Mouse (Mus musculus): ENCODE data around the gene Inhba.

Gene Inhba

DNA sequence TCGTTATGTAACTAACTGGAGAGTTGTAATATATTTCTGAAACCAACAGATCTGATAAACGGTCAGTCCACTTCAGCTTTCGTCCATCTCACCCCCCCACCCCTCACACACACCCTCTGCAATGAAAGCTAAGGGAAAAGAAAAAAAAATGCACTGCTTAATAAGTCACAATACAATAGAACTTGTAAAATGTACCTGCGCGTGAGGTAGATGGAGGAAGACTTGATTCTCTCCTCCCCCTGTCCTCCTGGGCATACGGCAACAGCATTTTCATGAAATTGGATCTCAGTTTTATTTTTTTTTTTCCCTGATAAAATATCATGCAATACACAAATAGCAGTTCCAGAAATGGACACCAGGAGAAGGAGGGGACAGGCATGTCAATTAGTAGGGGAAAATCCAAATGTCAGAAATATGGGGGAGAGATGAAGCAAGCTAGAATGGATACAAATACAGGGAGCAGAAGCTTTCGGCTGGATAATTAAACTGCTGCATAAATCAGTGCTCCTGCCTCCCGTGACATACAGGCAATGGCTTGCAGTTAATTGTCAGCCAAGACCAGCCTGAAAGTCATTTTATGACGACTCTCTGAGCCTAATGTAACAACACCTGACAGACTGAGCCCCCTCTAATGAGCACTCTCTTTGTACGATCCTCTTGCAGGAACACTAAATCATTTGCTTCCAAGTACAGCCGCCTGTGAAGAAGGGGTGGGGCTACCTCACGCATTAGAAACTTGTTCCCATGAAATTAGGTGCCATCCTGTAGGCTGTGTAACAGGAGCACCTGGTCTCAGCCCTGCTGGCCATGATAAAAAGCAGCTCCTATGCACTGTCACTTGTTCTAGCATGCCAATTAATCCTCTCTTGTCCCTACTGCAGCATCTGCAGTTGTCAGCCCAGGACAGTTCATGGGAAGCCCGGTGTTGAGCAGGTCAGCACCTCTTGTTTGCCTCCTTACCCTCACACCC, 11.7 kb downstream of the Inhba start:
- no peak for DNase-seq

GRCm38 (mm10) chr13:16030557-16031057, 19.0 kb downstream of the Inhba start:
- DNase-seq, result no peak

DNA sequence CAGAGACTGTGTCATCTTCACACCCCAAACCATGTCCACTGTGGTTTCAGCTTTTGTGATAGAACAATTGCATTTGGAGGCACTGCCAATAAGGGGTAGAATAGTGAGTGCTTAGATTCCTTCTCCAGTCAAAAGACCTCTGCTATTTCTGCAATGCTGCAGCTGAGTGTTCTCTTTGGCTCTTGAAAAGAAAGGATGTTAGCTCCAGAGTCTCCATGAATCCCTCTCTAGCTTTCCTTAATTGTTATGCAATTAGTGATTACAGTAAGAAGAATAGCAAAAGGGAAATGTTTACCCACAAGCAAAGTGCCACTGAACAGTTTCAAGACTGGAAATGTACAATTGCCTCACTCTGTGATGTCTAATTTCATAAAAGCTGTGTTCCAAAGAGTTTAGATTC, 20.8 kb downstream of the Inhba start:
- DNase-seq, result no peak

GRCm38 (mm10) chr13:16032935-16033592, 21.4 kb downstream of the Inhba start:
- DNase-seq, result no peak

GRCm38 (mm10) chr13:16069079-16069478, 57.4 kb downstream of the Inhba start:
- no peak for DNase-seq

GRCm38 (mm10) chr13:16077276-16077675, 65.6 kb downstream of the Inhba start:
- no peak for DNase-seq

DNA sequence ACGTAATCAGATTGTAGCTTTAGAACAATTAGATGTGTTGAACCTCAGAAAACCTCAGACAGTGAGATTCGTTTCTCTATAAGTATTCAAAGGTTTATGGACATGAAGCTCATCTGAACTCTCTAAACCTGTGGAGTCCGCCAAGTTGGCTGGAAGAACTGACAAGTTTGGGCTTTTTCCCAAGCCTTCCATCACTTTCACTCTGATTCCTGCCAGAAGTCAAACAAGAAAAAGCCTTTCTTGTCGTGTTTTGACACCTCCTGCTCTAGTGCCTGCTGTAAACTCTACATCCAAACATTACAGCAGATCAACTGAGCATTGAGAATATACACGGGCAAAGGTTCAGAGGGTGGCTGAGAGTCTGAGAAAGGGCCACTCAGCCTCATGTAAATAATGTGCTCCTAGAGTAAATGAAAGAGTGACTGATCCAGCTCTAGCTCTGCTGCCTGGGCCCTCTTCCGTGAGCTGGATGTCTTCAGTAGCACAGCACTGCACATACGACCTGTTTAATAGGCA, 66.6 kb downstream of the Inhba start:
- no peak for DNase-seq

DNA sequence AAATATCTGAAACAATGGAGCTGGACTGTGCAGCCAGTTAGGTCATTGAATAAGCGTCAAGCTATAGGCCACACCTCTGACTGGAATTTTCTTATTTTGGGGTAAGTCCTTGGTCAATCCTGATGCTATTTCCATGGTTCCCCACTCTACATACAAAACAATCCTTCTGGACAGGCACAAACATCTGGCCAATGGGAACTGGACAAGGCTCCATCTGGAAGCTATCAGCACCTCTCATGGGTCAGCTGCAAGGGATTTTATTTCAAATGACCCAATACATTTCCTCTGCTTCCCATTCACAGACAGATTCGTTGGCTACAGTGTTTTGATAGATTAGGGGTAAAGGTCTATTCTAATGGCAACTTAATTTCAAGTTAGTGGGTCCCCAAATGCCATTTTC, 68.6 kb downstream of the Inhba start:
- no peak for DNase-seq
